Mouse (Mus musculus) layer of hippocampus, adult 8-10 months (tissue): Measurements from ENCODE around the gene Srgap3. TPM values are rescaled to one million over a fixed set of nuclear protein-coding genes. Genes with fewer than 3 reads are reported as not detected.

Experiments used
- DNase-seq, 2 experiments: peaks; one replicate each; pipeline ENCODE4 v3.0.0; 2022; ENCODE audit warnings: low spot score in 2 of 2
- total RNA-seq, 4 experiments: library from RNA; stranded (reverse); gene quantifications; 2 replicates each; pipeline ENCODE4 v1.2.4; 2022

Gene Srgap3
- total RNA-seq, 4 experiments from 2014 or later, result 230 to 304 (median 268) TPM

DNA sequence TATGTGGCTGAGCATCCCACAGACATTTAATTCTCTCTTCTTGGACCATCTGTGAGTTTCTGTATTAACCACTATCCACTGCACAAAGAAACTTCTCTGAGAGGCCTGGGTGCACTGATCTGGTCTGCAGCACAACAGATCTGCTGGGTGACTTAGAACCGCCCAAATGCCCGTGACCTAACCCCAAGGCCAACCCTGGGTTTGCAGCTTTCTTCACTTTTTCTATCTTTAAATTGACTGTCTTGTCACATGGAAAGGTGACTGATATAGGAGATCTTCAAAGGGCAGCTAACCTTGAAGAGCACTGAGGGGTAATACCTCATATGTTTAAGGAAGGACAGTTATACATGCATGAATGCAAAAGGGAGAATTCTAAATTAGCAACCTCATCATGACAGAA lies 30.8 kb downstream of the Srgap3 start:
- DNase-seq, result no peak

GRCm38 (mm10) chr6:112912552-112912951 lies 34.5 kb downstream of the Srgap3 start:
- no peak for DNase-seq

- no peak for DNase-seq
Measured at GRCm38 (mm10) chr6:112909711-112910110, 37.4 kb downstream of the Srgap3 start.

GRCm38 (mm10) chr6:112907887-112908584 lies 39.0 kb downstream of the Srgap3 start:
- DNase-seq, result no peak

GRCm38 (mm10) chr6:112903796-112904195 lies 43.3 kb downstream of the Srgap3 start:
- no peak for DNase-seq

DNA sequence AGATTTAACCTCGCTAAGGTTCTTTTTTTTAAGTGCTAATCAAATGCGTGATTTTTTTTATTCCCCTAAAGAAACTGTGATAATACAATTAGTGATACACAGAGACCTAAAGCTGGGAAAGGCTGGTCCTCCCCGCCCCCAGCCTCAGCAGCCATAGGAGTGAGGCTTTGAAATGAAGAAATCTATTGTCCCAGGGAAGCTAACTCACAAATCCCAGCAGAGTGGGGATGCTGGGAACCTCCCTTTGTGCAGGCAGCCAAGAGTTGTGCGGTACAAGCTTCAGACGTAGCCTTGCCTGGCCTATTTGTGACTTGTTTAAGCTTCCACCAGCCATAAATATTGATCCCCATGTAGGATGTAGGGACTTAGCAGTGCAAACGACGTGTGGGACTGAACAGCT lies 43.8 kb downstream of the Srgap3 start:
- DNase-seq, result no peak

DNA sequence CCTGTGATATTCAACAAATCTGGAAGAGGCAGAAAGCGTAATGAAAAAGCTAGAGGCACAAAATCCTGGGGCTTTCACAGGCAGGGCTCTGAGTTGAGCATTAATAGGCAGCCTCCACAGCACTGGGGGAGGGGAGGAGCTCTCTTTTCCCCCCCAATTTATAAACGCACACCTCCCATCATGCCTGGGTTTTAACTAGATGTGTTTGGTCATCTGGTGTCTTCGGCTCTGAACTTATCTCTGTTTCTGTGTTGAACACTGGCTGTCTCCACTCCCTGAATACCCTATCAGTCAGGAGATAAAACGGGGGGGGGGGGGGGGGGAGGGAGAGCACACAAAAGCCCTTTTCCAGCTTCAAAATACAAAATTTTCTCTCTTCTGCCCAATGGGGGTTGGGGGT lies 44.3 kb downstream of the Srgap3 start:
- DNase-seq, result no peak

DNA sequence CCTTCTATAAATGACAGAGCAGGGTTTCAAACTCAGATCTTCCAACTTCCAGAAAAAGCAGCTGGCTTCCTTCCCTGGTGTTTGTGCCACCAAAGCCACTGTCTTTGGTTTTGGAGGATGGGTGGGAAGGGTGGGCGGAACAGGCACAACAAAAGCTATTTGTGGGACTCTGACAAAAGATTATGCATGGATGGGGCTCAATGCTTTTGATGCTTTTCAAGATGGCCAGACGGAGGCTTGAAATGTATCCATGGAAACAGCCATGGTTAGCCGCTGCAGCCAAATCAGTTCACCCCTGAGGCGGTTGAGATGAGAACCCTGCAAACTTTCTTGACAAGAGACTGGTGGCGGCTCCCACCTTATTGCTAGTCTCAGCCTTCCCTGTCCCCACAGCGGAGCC lies 46.8 kb downstream of the Srgap3 start:
- no peak for DNase-seq

GRCm38 (mm10) chr6:112899711-112900110 lies 47.4 kb downstream of the Srgap3 start:
- no peak for DNase-seq

DNA sequence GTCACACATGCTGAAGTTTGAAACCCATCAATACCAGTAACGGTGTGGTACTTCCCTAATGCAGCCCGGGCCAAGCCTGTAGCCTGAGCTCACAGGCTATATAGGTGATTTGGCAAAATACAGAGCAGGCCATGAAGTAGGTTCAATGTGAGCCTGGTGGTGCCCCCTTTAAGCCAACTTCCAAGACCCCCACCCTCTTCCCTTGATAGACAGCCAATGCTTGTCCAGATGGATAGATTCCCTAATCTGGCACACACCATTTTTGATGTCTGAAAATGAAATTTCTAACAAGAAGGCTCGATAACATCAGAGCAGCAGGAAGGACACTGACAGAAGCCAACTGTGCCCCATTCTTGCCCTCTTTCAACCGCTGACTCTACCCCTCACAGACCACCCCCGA lies 47.8 kb downstream of the Srgap3 start:
- DNase-seq, result no peak

DNA sequence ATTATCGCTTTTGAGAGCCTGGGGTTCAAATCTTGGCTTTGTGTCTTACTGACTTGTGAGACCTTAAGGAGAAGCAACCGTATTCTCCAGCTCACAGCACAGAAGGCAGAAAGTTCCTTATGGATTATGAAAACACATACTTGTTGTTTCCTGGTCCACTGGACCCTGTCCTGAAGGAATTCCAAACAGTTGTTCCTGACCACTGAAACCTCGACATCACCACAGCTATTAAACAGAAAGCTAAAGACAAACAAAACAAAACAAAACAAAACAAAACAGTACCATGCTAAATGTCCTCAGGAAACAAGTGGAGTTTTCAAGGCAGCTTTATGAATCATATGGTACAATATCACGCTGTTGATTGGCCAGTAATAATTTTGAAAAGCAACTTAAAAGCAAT lies 48.6 kb downstream of the Srgap3 start:
- DNase-seq, result no peak

DNA sequence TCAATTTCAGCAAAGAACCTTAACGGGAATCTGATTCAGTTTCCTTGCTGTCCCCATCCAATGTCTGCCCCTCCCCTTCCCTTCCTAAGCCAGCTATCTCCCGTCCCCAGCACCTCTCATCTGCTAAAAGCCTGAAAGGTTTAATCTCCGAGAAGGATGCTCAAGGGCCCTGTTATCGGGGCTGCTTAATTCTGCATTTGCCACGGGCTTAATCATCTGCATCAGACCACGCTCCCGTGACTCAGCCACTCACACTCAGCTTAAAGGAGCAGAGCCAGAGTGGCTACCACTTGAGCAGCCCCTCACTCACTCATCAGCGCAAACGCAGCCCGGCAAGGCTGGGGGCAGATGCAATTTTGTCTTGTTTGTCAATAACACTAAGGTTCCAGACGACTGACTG lies 50.7 kb downstream of the Srgap3 start:
- no peak for DNase-seq

DNA sequence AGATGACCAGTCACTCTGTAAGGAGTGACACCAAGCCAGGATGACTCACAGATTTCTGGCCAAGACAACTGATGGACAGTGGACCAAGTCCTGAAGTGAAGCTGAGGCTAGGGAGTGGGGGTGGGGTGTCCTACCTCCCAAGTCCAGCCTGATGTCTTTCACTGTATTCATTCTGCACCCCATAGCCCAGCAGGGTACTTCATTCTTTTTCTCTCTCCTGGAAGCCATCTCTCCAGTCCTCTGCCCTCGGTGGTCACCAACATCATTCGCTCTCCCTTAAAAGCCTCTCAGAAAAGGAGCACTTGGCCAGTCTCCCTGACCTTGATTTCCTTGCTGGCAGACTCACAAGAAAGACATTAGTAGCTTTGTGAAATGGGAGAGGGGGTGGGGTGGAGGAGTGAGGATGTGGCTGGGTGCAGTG lies 56.7 kb downstream of the Srgap3 start:
- no peak for DNase-seq

DNA sequence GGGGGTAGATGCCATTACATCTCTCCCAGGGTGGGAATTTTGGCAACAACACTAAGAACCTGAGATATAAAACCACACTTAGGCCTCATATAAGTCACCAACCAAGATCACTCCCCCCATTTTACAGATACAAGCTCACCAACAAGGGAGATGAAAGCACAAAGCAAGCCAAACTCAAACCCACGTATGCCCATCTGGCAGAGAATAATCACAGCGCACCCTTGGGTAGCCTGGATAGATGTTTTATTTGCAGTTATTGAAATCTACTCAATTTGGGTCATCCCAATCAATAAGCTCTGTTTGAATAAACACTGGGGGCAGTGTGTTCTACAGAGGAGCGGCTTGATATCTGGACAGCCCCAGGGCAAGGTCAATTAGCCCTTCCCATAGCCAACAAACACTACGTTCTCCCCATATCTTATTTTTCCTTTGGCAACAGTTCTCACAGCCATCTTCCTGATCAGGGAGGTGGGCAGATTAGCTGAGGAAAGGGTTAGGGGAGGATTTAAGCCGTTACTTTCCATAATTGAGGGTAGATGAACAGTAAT lies 63.4 kb downstream of the Srgap3 start:
- peak; percentile 50 to 63 for DNase-seq

GRCm38 (mm10) chr6:112880048-112880534 lies 67.0 kb downstream of the Srgap3 start:
- peak; percentile 66 to 74 for DNase-seq

GRCm38 (mm10) chr6:112879154-112879553 lies 67.9 kb downstream of the Srgap3 start:
- DNase-seq, result no peak

- no peak for DNase-seq
Measured at GRCm38 (mm10) chr6:112873089-112873835, 73.8 kb downstream of the Srgap3 start.

DNA sequence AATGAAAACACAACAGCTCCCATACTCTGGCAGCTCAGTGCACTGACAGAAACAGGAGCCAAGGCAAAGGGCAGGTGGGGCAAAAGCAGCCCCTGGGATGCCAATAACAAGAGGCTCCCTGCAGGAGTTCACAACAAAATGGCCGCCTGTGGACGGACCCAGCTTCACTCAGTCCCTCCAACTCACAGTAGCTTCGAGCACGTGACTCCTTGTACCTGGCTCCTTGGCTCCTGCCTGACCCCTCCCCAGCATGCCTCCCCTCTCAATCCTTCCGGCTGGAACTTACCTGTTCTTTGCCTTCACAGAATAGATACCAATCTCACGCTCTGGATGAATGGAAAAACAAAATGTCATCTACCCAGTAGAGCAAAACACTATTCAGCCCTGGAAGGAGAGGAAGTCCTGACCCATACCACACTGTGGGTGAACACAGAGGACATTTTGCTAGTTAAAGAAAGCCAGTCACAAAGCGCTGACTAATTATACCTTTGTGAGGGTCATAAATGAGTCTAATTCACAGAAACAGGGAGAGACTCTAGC lies 75.8 kb downstream of the Srgap3 start:
- DNase-seq, result no peak

DNA sequence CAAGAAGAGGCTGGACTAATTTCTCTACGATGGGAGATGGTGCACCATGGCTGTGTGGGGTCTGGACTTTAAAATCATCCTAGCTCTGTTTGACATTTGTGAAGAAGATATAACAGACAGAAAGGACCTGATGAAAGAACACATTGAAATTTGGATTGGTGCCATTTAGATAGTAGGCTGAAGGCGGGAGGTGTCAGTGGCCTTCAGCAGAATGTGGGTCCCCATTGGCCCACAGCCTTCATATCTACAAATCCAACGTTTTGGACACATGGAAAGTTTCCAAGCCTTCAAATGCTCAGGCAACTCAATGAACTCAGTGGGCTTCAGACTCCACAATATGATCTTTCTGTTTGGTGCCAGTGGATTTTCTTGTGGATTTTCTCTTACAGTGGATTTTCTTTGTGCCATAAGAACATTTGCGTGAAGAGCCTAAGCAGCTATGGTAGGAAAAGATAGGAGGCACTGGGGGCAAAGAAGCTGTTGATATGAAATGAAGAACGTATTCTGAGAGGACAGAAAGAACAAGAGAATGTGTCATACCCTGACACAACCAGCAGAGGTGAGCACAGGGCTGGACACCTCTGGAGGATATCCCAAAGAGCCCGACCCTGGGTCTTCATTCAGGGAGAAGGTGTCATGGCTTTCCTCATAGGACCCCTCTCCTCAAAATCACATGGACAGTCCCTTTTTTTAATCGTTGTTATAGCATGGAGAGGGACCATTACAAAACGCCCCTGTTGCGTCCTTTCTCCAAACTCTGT lies 78.7 kb downstream of the Srgap3 start:
- no peak for DNase-seq

- no peak for DNase-seq
Measured at GRCm38 (mm10) chr6:112866096-112866495, 81.0 kb downstream of the Srgap3 start.

GRCm38 (mm10) chr6:112865021-112865531 lies 82.0 kb downstream of the Srgap3 start:
- no peak for DNase-seq
